ENCODE assay signal across 8 mouse cellular contexts in the genomic region with DNA sequence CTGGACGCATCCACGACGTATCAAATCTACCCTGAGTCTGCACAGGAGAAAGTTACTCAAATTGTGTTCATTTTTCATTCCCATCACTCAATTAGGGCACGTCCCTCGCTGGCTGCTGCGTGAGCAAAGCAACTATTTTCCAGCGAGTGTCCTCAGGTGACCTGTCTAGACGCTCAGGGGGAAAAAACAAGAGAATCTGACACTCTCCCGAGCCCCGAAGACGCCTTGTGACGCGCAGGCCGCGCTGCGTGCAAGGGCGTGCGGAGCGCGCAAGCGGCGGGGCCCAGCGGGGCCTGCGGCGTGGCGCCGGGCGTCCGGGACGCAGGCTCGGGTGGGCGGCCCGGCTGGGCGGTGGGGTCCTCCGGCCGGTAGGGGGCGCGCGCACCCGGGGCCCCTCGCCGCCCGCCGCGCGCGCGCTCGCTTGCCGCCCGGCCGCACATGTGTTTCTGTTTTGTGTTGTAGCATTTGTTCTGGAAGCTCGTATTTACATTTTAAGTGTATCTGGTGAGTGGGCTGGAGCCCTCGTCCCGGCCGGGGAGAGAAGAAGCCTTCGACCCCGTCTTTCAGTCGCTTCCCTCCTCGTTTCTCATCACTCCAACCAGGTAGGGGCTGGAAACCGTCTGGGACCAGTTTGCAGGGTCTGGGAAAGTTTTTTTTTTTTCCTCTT. TPM values are rescaled to one million over a fixed set of nuclear protein-coding genes. Genes with fewer than 3 reads are reported as not detected.
DNase-seq lines count a peak whose midpoint lies in the region; ATAC-seq and TF ChIP-seq lines count a peak whose summit lies in the region.

No protein-coding gene starts in this region.

- H3K27me3 ChIP-seq in embryonic facial prominence, embryonic 15.5 days: no peaks in the 10 kb centered on the region
- H3K27me3 ChIP-seq in kidney, embryonic 14.5 days (ENCODE audit: control insufficient read depth, insufficient read depth, low read length): peaks cover 3% of the 10 kb centered on the region; the same call in 1 of the 2 replicates
- no peaks in the 10 kb centered on the region for H3K27me3 ChIP-seq in liver, adult 2 months (ENCODE audit: control insufficient read depth, insufficient read depth, low read length)

- peaks cover 46% of the 10 kb centered on the region for H3K4me1 ChIP-seq in embryonic facial prominence, embryonic 15.5 days
- peaks cover 27% of the 10 kb centered on the region for H3K4me1 ChIP-seq in kidney, embryonic 14.5 days (ENCODE audit: control insufficient read depth, insufficient read depth, low read length)
- peaks cover 12% of the 10 kb centered on the region for H3K4me1 ChIP-seq in liver, adult 2 months (ENCODE audit: control insufficient read depth, insufficient read depth, low read length)

- peak overlapping the region; percentile 86 for H3K4me2 ChIP-seq in embryonic facial prominence, embryonic 15.5 days (replicated peaks)
- H3K4me2 ChIP-seq in kidney, embryonic 14.5 days (replicated peaks; ENCODE audit: low read depth, low read length): peak overlapping the region; percentile 84

- peak; percentile 41; the same call in 1 of the 2 replicates for TF ChIP-seq CTCF in liver, adult 2 months (IDR thresholded peaks at IDR 0.05; ENCODE audit: low read depth, low read length)

- H3K27ac ChIP-seq in embryonic facial prominence, embryonic 15.5 days (replicated peaks): peak overlapping the region; percentile 98
- H3K27ac ChIP-seq in kidney, embryonic 14.5 days (ENCODE audit: low read depth, low read length): peak overlapping the region; percentile 99
- peak overlapping the region; percentile 88 for H3K27ac ChIP-seq in liver, adult 2 months (replicated peaks; ENCODE audit: insufficient read depth, low read depth, low read length)

- ATAC-seq in embryonic facial prominence, embryonic 15.5 days (ENCODE audit: insufficient number of reproducible peaks, low FRiP score, low TSS enrichment, low read depth): peak; percentile 79
- peak; percentile 65 for ATAC-seq in kidney, embryonic 14.5 days (ENCODE audit: low FRiP score, low TSS enrichment)

- H3K36me3 ChIP-seq in embryonic facial prominence, embryonic 15.5 days: 0 out of 2 replicates have a peak, but pooled peaks cover 9% of the 10 kb centered on the region
- H3K36me3 ChIP-seq in kidney, embryonic 14.5 days (ENCODE audit: control insufficient read depth, insufficient read depth, low read length): peaks cover 18% of the 10 kb centered on the region
- no peaks in the 10 kb centered on the region for H3K36me3 ChIP-seq in liver, adult 2 months (ENCODE audit: control insufficient read depth, insufficient read depth, low read length)

- under 1% methylated on average over 61 of the region's 61 CpGs for WGBS in embryonic facial prominence, embryonic 15.5 days
- under 1% methylated on average over 60 of the region's 61 CpGs for WGBS in kidney, embryonic 14.5 days
- under 1% methylated on average over 61 of the region's 61 CpGs for WGBS in liver, adult 2 months

- peak overlapping the region; percentile 85 for H3K4me3 ChIP-seq in embryonic facial prominence, embryonic 15.5 days (replicated peaks)
- peak overlapping the region; percentile 95 for H3K4me3 ChIP-seq in kidney, embryonic 14.5 days (ENCODE audit: low read length)
- peak overlapping the region; percentile 75 for H3K4me3 ChIP-seq in liver, adult 2 months (ENCODE audit: insufficient read depth, low read depth, low read length)

- H3K9ac ChIP-seq in embryonic facial prominence, embryonic 15.5 days: peak overlapping the region; percentile 85
- H3K9ac ChIP-seq in kidney, embryonic 14.5 days (ENCODE audit: low read depth, low read length): peak overlapping the region; percentile 98
- H3K9ac ChIP-seq in liver, adult 2 months (ENCODE audit: low read depth, low read length): peak overlapping the region; percentile 87

- TF ChIP-seq POLR2A in liver, adult 2 months (IDR thresholded peaks at IDR 0.05; ENCODE audit: extremely low read depth, insufficient read depth, low read length): 0 out of 2 replicates have a peak, but pooled peaks have one; percentile 3

- DNase-seq in 416B (ENCODE audit: low read depth): peak; percentile 89
- DNase-seq in adrenal gland, postnatal 36 days: peak; percentile 82 to 91
- peak; percentile 78 to 83 for DNase-seq in heart, adult 9 months (ENCODE audit: low spot score in 2 of 2)
- peak; percentile 60 for DNase-seq in liver, adult 2 months (ENCODE audit: extremely low read depth, low read depth, low spot score)
- peak; percentile 33 to 66 for DNase-seq in monocyte, adult 2 months (ENCODE audit: low read depth in 1 of 2, low spot score in 2 of 2)
- peak; percentile 86 to 89 for DNase-seq in spleen, postnatal 10 days (ENCODE audit: low spot score in 2 of 2)

- peaks cover 21% of the 10 kb centered on the region for H3K79me2 ChIP-seq in liver, adult 2 months (ENCODE audit: control insufficient read depth, insufficient read depth, low read length)

- no peaks in the 10 kb centered on the region for H3K9me3 ChIP-seq in embryonic facial prominence, embryonic 15.5 days (replicated peaks)
- H3K9me3 ChIP-seq in kidney, embryonic 14.5 days (ENCODE audit: control insufficient read depth, low read length): no peaks in the 10 kb centered on the region

RNA-seq across cellular contexts. Expression of a gene that starts 0.8 kb away (rescaled TPM):
- total RNA-seq in adrenal gland, postnatal 36 days (2021): 10 to 100 TPM; 63.3 to 85.8 TPM
- polyA plus RNA-seq in embryonic facial prominence, embryonic 15.5 days (2015; fragmentation: Nextera tagmentation; extraction: Ambion mirVana): 47.0 and 55.0 TPM in 2 replicates
- 35.3 and 45.2 TPM in 2 replicates for polyA plus RNA-seq in kidney, embryonic 14.5 days (2014; fragmentation: Nextera tagmentation; extraction: Ambion mirVana)
- total RNA-seq in liver, adult 2 months (2014; rRNA removed): 5.3 and 7.2 TPM in 2 replicates
- 14.3 and 16.3 TPM in 2 replicates for polyA plus RNA-seq in liver, adult 2 months (2012; rRNA removed)

RNA-seq across cellular contexts. Expression of a gene that starts 35.4 kb away (rescaled TPM):
- 10 to 100 TPM; 11.9 to 17.7 TPM for total RNA-seq in adrenal gland, postnatal 36 days (2021)
- polyA plus RNA-seq in embryonic facial prominence, embryonic 15.5 days (2015; fragmentation: Nextera tagmentation; extraction: Ambion mirVana): 17.0 and 18.6 TPM in 2 replicates
- 11.8 and 18.2 TPM in 2 replicates for polyA plus RNA-seq in kidney, embryonic 14.5 days (2014; fragmentation: Nextera tagmentation; extraction: Ambion mirVana)
- total RNA-seq in liver, adult 2 months (2014; rRNA removed): 17.7 and 25.5 TPM in 2 replicates
- 54.4 and 69.9 TPM in 2 replicates for polyA plus RNA-seq in liver, adult 2 months (2012; rRNA removed)

RNA-seq across cellular contexts. Expression of a gene that starts 41.3 kb away (rescaled TPM):
- total RNA-seq in adrenal gland, postnatal 36 days (2021): not detected
- polyA plus RNA-seq in embryonic facial prominence, embryonic 15.5 days (2015; fragmentation: Nextera tagmentation; extraction: Ambion mirVana): not detected in 2 replicates
- polyA plus RNA-seq in kidney, embryonic 14.5 days (2014; fragmentation: Nextera tagmentation; extraction: Ambion mirVana): not detected in 2 replicates
- not detected in 2 replicates for total RNA-seq in liver, adult 2 months (2014; rRNA removed)
- not detected in 2 replicates for polyA plus RNA-seq in liver, adult 2 months (2012; rRNA removed)

Comparison
In these comparisons a context has a peak if more than half of its experiments do, and no peak if none do; other contexts are left out.
1. Peak in every context shown above with its lines: DNase-seq, ATAC-seq, H3K4me3 ChIP-seq and H3K27ac ChIP-seq.